Mouse (Mus musculus) spleen, postnatal 4 days (tissue): Measurements from ENCODE around the gene Olfr401.
"Not testable (repeated sequence)": the region's sequence is repeated elsewhere in the genome, so short reads cannot be mapped to it uniquely, and the experiment has no call there.

Experiments
- DNase-seq, 2 experiments: peaks; one replicate each; pipeline ENCODE4 v3.0.0; 2022; ENCODE audit warnings: low spot score in 2 of 2

Gene Olfr401

DNA sequence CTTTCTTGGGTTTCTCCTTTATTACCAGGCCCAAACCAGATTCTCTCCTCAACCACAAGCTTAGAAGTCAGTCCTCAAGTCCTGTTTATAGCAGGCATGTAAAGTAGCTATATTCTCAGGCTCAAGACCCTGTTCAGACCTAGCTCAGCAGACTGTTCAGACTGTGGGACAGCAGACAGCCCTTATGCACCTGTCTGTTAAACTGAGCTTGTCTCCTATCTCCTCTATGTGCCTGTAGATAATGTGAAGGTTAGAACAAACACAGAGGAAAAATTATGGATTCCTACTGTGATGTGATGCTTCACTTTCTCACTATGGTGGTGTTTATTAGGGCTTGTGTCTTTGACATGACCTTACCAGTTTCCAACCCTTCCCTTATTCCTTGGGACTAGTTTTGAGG is at the start of gene Olfr401:
Olfr401 (plus strand) TSS at position 301 of the 400 bp plus-strand sequence.
- DNase-seq, result no peak

DNA sequence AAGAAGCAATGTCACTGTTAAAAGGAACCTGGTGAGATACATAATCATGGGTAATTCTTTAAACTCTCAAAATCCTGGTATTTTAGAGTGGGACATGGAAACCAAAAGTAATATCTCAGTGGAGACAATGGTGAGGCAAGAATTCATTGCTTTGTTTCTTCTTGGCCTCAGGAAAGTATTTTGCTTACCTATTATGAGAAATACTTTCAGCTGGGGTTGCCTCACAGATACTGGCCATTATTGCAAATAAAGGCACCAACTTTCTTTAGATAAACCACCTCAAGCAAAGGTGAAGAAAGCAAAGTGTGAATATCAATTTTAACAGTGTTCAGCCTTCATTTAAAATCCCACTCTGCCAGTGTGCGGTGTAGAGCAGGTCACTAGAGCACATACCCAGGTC is 43.9 kb upstream of the Olfr401 start, which contains the start of gene Zfp616:
Zfp616 (plus strand) TSS at position 301 of the 400 bp plus-strand sequence.
- DNase-seq, result no peak

DNA sequence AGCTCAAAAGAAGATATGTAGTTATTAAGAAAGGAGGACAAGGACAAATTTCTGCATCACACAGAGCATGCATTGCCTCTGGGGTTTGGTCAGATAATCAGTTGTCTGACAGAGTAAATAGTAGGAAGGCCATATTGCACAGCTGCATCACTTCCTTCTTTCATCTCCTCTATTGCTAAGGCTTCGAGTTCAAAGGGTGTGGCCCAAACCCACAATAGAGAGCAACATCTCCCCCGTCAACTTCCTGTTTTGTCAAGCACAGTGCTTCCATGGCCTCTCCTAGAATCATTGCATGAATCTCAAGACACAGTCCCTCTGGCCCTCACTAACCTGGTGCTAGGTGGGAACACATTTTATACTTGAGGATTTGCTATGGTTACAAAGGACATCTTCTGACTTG is 12.8 kb upstream of the Olfr401 start:
- DNase-seq, result no peak

DNA sequence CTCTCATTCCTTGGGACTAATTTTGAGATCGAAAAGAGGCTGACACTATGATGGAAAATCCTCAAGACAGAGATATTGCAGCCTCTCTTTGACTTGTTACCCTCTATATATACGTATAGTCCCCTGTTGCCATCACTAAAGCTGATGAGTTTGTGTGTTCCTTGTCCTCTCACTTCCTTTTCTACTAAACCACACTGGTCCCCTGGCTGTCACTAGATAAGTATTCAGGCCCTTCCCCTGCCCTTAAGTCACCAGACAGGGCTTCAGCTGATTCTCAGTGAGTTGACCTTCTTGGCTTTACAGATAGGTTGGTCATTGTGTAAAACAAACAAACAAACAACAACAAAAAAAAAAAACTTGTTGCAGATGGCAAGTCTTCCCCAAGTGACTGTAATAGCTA is 12.0 kb upstream of the Olfr401 start:
- no peak for DNase-seq

DNA sequence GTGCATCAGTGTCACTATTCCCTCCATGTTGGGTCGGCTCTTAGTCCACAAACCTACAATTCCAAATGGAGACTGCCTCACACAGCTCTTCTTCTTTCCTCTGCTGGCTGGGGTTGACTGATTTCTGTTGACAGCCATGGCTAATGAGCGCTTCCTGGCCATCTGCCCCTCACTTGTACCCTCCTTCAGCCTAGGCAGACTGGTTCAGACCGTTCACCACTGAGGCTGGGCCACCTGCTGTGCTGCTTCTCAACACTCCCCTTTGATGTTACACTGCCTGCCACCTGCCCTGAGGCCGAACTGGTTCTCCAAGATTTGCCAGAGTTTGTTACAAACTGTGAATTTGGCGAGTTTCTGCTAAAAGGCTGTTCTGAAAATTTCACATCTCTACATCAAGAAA is 8.4 kb upstream of the Olfr401 start:
- DNase-seq, result no peak

DNA sequence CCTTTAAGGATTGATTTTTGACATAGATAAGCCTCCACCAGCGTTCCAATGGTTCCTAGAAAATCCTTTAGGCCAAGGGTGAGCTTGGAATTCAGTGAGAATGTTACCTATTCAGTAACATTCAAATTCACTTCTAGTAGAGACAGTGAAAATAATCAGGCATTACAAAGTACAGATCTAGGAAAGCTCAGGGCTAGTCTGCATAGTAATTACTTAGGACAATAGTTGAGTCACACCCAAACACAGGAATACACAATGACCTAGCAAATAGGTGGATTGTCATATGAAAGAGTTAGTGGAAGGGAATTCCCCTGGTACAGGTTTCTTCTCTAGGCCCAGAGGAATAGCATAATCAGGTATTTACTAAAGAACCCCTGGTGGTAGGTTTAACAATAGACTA is 26.5 kb downstream of the Olfr401 start:
- DNase-seq, result not testable (repeated sequence)

DNA sequence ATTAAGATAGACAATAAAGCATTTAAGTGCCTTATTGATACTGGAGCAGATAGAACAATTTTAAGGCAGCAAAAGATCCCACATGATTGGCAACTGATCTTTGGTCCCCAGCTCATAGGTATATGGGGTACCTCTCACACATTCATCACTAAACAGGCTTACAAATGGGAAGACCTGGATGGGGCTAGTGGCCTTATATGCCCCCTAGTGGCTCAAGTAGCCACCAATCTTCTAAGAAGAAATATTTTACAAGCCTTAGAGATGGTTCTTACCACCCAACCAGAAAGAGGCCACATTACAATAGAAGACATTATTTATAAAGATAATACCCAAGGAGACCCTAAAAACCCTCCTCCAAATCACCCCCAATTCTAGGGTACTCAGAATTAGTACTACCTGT is 32.4 kb downstream of the Olfr401 start:
- DNase-seq, result no peak

DNA sequence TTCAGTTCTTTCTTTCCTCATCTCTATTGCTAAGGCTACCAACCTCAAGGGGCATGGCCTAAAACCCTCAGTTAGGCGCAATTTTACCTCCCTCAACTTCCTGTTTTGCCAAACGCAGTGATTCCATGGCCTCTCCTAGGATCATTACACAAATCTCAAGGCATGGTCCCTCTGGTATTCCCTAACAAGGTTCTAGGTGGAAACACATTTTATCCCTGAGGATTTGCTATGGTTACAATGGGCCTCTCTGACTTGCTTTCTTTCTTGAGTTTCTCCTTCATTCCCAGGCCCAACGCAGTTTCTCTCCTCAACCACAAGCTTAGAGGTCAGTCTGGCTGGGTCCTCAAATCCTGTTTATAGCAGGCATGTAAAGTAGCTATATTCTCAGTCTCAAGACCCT is 39.7 kb downstream of the Olfr401 start, which contains the start of gene Olfr402:
Olfr402 (plus strand) TSS at position 301 of the 400 bp plus-strand sequence.
- no peak for DNase-seq

DNA sequence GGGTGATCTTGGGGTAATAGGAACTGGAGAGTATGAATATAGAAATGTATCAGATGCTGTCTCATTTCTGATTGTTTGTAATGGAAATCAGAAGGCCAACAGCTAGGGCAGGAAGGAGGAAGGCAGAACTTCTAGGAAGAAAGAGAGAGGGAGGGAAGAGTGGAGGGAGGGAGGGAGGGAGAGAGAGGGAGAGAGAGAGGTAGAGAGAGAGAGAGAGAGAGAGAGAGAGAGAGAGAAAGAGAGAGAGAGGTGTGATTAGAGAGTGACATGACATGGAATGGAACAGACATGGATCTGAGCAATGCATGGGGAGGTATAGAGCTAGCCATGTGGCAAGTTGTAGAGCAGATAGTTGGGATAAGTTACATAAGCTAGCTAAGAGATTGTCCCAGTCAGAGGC is 55.3 kb downstream of the Olfr401 start:
- DNase-seq, result no peak
